Mouse (Mus musculus): Measurements from ENCODE around the gene Tmem170b. TPM values are rescaled to one million over a fixed set of nuclear protein-coding genes. Genes with fewer than 3 reads are reported as not detected.

Gene Tmem170b
- 1 to 10 TPM; 6.3 to 9.2 TPM for polyA plus RNA-seq (2017; shearing (Covaris generic))

GRCm38 (mm10) chr13:41605099-41606010 lies at the start of gene Tmem170b:
TSS of gene Tmem170b (plus strand) at chr13:41605907.

Other genes starting within 250 kb of the Tmem170b start
- 100 to 1,000 TPM; 130 to 132 TPM for gene Nedd9, start 118.5 kb upstream of the Tmem170b start, polyA plus RNA-seq (2017; shearing (Covaris generic))
- gene Adtrp, start 241.8 kb downstream of the Tmem170b start, polyA plus RNA-seq (2017; shearing (Covaris generic)), result 1 to 10 TPM in 1 of 2 experiments, not detected in 1; 1.5 TPM